In genomic region chr8:104341678-104342077, GRCm38 (mm10) we compare ENCODE assay signal across 8 mouse cellular contexts. TPM values are rescaled to one million over a fixed set of nuclear protein-coding genes. Genes with fewer than 3 reads are reported as not detected.
DNase-seq lines count a peak whose midpoint lies in the region; ATAC-seq and TF ChIP-seq lines count a peak whose summit lies in the region.
"Had no signal": no experiment of that assay in that cellular context is flagged by ENCODE, and none has a peak within 500 bp of the region (broad histone marks: within the 10 kb centered on the region; RNA-seq: fewer than 3 reads in every experiment).

No protein-coding gene starts in this region.

- no peak for TF ChIP-seq POLR2A in limb, embryonic 14.5 days (IDR thresholded peaks at IDR 0.05; ENCODE audit: borderline replicate concordance, extremely low read depth, insufficient read depth, insufficient read length)

- ATAC-seq in lung, embryonic 16.5 days (ENCODE audit: low read depth), result no peak
- ATAC-seq in forebrain, embryonic 12.5 days (ENCODE audit: low FRiP score), result 0 out of 2 replicates have a peak, but pooled peaks have one; percentile 0
- ATAC-seq in limb, embryonic 14.5 days (ENCODE audit: low FRiP score, low read depth), result no peak
- ATAC-seq in stomach, embryonic 15.5 days (ENCODE audit: insufficient read depth, low FRiP score, low read depth), result no peak
- no peak for ATAC-seq in megakaryocyte-erythroid progenitor cell, adult 5-6 weeks (replicated peaks; ENCODE audit: low FRiP score, low TSS enrichment, poor library complexity, severe bottlenecking)

- H3K9ac ChIP-seq in lung, embryonic 16.5 days (ENCODE audit: low read length), result peak overlapping the region; percentile 80; the same call in 1 of the 2 replicates
- H3K9ac ChIP-seq in forebrain, embryonic 12.5 days, result no peak overlapping the region
- peak overlapping the region; percentile 89 for H3K9ac ChIP-seq in limb, embryonic 14.5 days (ENCODE audit: low read depth, low read length, severe bottlenecking)
- no peak overlapping the region for H3K9ac ChIP-seq in stomach, embryonic 15.5 days

- peaks cover 2% of the 10 kb centered on the region; the same call in 1 of the 2 replicates for H3K36me3 ChIP-seq in lung, embryonic 16.5 days (ENCODE audit: control insufficient read depth, insufficient read depth, low read length)
- H3K36me3 ChIP-seq in forebrain, embryonic 12.5 days (replicated peaks), result peaks cover 3% of the 10 kb centered on the region
- H3K36me3 ChIP-seq in limb, embryonic 14.5 days (ENCODE audit: control insufficient read depth, insufficient read depth, low read length), result peaks cover 25% of the 10 kb centered on the region
- peaks cover 5% of the 10 kb centered on the region; the same call in 1 of the 2 replicates for H3K36me3 ChIP-seq in stomach, embryonic 15.5 days

- H3K27me3 ChIP-seq in lung, embryonic 16.5 days (ENCODE audit: control insufficient read depth, insufficient read depth, low read depth, low read length), result no peaks in the 10 kb centered on the region
- peaks cover 4% of the 10 kb centered on the region; the same call in 1 of the 2 replicates for H3K27me3 ChIP-seq in forebrain, embryonic 12.5 days
- no peaks in the 10 kb centered on the region for H3K27me3 ChIP-seq in limb, embryonic 14.5 days (ENCODE audit: control insufficient read depth, insufficient read depth, low read length)
- no peaks in the 10 kb centered on the region for H3K27me3 ChIP-seq in stomach, embryonic 15.5 days (replicated peaks)

- peak overlapping the region; percentile 44 for H3K27ac ChIP-seq in lung, embryonic 16.5 days (ENCODE audit: low read length)
- no peak overlapping the region for H3K27ac ChIP-seq in forebrain, embryonic 12.5 days
- H3K27ac ChIP-seq in limb, embryonic 14.5 days (replicated peaks; ENCODE audit: low read depth, low read length), result no peak overlapping the region
- H3K27ac ChIP-seq in stomach, embryonic 15.5 days, result peak overlapping the region; percentile 90; the same call in 1 of the 2 replicates

- peaks cover 17% of the 10 kb centered on the region for H3K4me1 ChIP-seq in lung, embryonic 16.5 days (replicated peaks; ENCODE audit: control insufficient read depth, insufficient read depth, low read length)
- peaks cover 26% of the 10 kb centered on the region for H3K4me1 ChIP-seq in forebrain, embryonic 12.5 days
- H3K4me1 ChIP-seq in limb, embryonic 14.5 days (ENCODE audit: control insufficient read depth, insufficient read depth, low read length), result peaks cover 5% of the 10 kb centered on the region
- H3K4me1 ChIP-seq in stomach, embryonic 15.5 days, result peaks cover 15% of the 10 kb centered on the region; the same call in 1 of the 2 replicates

- H3K9me3 ChIP-seq in lung, embryonic 16.5 days (ENCODE audit: control insufficient read depth, low read length), result no peaks in the 10 kb centered on the region; the same call in 1 of the 2 replicates
- H3K9me3 ChIP-seq in forebrain, embryonic 12.5 days, result 0 out of 2 replicates have a peak, but pooled peaks cover 4% of the 10 kb centered on the region
- H3K9me3 ChIP-seq in limb, embryonic 14.5 days (ENCODE audit: control insufficient read depth, low read length), result no peaks in the 10 kb centered on the region
- no peaks in the 10 kb centered on the region for H3K9me3 ChIP-seq in stomach, embryonic 15.5 days

- peak overlapping the region; percentile 81 for H3K4me2 ChIP-seq in lung, embryonic 16.5 days (ENCODE audit: low read depth, low read length)
- peak overlapping the region; percentile 82 for H3K4me2 ChIP-seq in forebrain, embryonic 12.5 days
- H3K4me2 ChIP-seq in limb, embryonic 14.5 days (replicated peaks; ENCODE audit: low read depth, low read length, severe bottlenecking), result peak overlapping the region; percentile 85
- peak overlapping the region; percentile 80 for H3K4me2 ChIP-seq in stomach, embryonic 15.5 days

- WGBS in lung, embryonic 16.5 days, result 41% methylated on average over 6 of the region's 6 CpGs
- 44% methylated on average over 6 of the region's 6 CpGs for WGBS in forebrain, embryonic 12.5 days
- 43% methylated on average over 6 of the region's 6 CpGs for WGBS in limb, embryonic 14.5 days
- 43% methylated on average over 6 of the region's 6 CpGs for WGBS in stomach, embryonic 15.5 days

- no peak for DNase-seq in lung, postnatal 4 days
- no peak for DNase-seq in limb, embryonic 14.5 days (ENCODE audit: low spot score)
- no peak for DNase-seq in adrenal gland, postnatal 25 days

- H3K4me3 ChIP-seq in lung, embryonic 16.5 days (ENCODE audit: low read length), result peak overlapping the region; percentile 63
- peak overlapping the region; percentile 59 for H3K4me3 ChIP-seq in forebrain, embryonic 12.5 days (replicated peaks)
- H3K4me3 ChIP-seq in limb, embryonic 14.5 days (replicated peaks; ENCODE audit: low read length), result peak overlapping the region; percentile 67
- H3K4me3 ChIP-seq in stomach, embryonic 15.5 days (replicated peaks), result peak overlapping the region; percentile 72

RNA-seq across cellular contexts. Expression of gene Cmtm3, which starts 2.5 kb away (rescaled TPM):
- 133 and 142 TPM in 2 replicates for polyA plus RNA-seq in lung, embryonic 16.5 days (2015; fragmentation: Nextera tagmentation; extraction: Ambion mirVana)
- polyA plus RNA-seq in forebrain, embryonic 12.5 days (2016; fragmentation: Nextera tagmentation; extraction: Ambion mirVana), result 51.3 and 59.9 TPM in 2 replicates
- polyA plus RNA-seq in limb, embryonic 14.5 days (2012; rRNA removed), result 240 and 361 TPM in 2 replicates
- 176 and 185 TPM in 2 replicates for polyA plus RNA-seq in limb, embryonic 14.5 days (2014; fragmentation: Nextera tagmentation; extraction: Ambion mirVana)
- polyA plus RNA-seq in stomach, embryonic 15.5 days (2015; fragmentation: Nextera tagmentation; extraction: Ambion mirVana), result 121 and 122 TPM in 2 replicates
- total RNA-seq in adrenal gland, postnatal 25 days (2021), result 73.6 and 85.9 TPM in 2 replicates
- total RNA-seq in megakaryocyte-erythroid progenitor cell, adult 5-6 weeks (2014; fragmentation: Nextera tagmentation), result 4.9 and 5.8 TPM in 2 replicates
- 1.4 and 7.3 TPM in 2 replicates for total RNA-seq in megakaryocyte-erythroid progenitor cell, adult 5-6 weeks (2017)

RNA-seq across cellular contexts. Expression of gene Cmtm2b, which starts 19.6 kb away (rescaled TPM):
- not detected in 2 replicates for polyA plus RNA-seq in lung, embryonic 16.5 days (2015; fragmentation: Nextera tagmentation; extraction: Ambion mirVana)
- not detected in 2 replicates for polyA plus RNA-seq in forebrain, embryonic 12.5 days (2016; fragmentation: Nextera tagmentation; extraction: Ambion mirVana)
- polyA plus RNA-seq in limb, embryonic 14.5 days (2012; rRNA removed), result not detected in 2 replicates
- not detected in 2 replicates for polyA plus RNA-seq in limb, embryonic 14.5 days (2014; fragmentation: Nextera tagmentation; extraction: Ambion mirVana)
- polyA plus RNA-seq in stomach, embryonic 15.5 days (2015; fragmentation: Nextera tagmentation; extraction: Ambion mirVana), result not detected in 2 replicates
- not detected in 2 replicates for total RNA-seq in adrenal gland, postnatal 25 days (2021)
- total RNA-seq in megakaryocyte-erythroid progenitor cell, adult 5-6 weeks (2014; fragmentation: Nextera tagmentation), result not detected in 2 replicates
- total RNA-seq in megakaryocyte-erythroid progenitor cell, adult 5-6 weeks (2017), result not detected in 2 replicates
- total RNA-seq: left cerebral cortex, postnatal 4 days had no signal

RNA-seq across cellular contexts. Expression of gene Gm11020, which starts 20.3 kb away (rescaled TPM):
- not detected in 2 replicates for polyA plus RNA-seq in lung, embryonic 16.5 days (2015; fragmentation: Nextera tagmentation; extraction: Ambion mirVana)
- not detected in 2 replicates for polyA plus RNA-seq in forebrain, embryonic 12.5 days (2016; fragmentation: Nextera tagmentation; extraction: Ambion mirVana)
- not detected in 2 replicates for polyA plus RNA-seq in limb, embryonic 14.5 days (2012; rRNA removed)
- polyA plus RNA-seq in limb, embryonic 14.5 days (2014; fragmentation: Nextera tagmentation; extraction: Ambion mirVana), result not detected in 2 replicates
- not detected in 2 replicates for polyA plus RNA-seq in stomach, embryonic 15.5 days (2015; fragmentation: Nextera tagmentation; extraction: Ambion mirVana)
- total RNA-seq in adrenal gland, postnatal 25 days (2021), result not detected in 2 replicates
- not detected in 2 replicates for total RNA-seq in megakaryocyte-erythroid progenitor cell, adult 5-6 weeks (2014; fragmentation: Nextera tagmentation)
- total RNA-seq in megakaryocyte-erythroid progenitor cell, adult 5-6 weeks (2017), result not detected in 2 replicates
- total RNA-seq: left cerebral cortex, postnatal 4 days had no signal

RNA-seq across cellular contexts. Expression of gene Cmtm1, which starts 31.7 kb away (rescaled TPM):
- not detected in 2 replicates for polyA plus RNA-seq in lung, embryonic 16.5 days (2015; fragmentation: Nextera tagmentation; extraction: Ambion mirVana)
- not detected in 2 replicates for polyA plus RNA-seq in forebrain, embryonic 12.5 days (2016; fragmentation: Nextera tagmentation; extraction: Ambion mirVana)
- polyA plus RNA-seq in limb, embryonic 14.5 days (2012; rRNA removed), result not detected in 2 replicates
- polyA plus RNA-seq in limb, embryonic 14.5 days (2014; fragmentation: Nextera tagmentation; extraction: Ambion mirVana), result not detected in 2 replicates
- polyA plus RNA-seq in stomach, embryonic 15.5 days (2015; fragmentation: Nextera tagmentation; extraction: Ambion mirVana), result not detected in 2 replicates
- total RNA-seq in adrenal gland, postnatal 25 days (2021), result 0.52 and 1.0 TPM in 2 replicates
- total RNA-seq in megakaryocyte-erythroid progenitor cell, adult 5-6 weeks (2014; fragmentation: Nextera tagmentation), result not detected in 2 replicates
- not detected in 2 replicates for total RNA-seq in megakaryocyte-erythroid progenitor cell, adult 5-6 weeks (2017)
- total RNA-seq: left cerebral cortex, postnatal 4 days had no signal

RNA-seq across cellular contexts. Expression of gene Gm45711, which starts 31.8 kb away (rescaled TPM):
- not detected in 2 replicates for polyA plus RNA-seq in lung, embryonic 16.5 days (2015; fragmentation: Nextera tagmentation; extraction: Ambion mirVana)
- not detected in 2 replicates for polyA plus RNA-seq in forebrain, embryonic 12.5 days (2016; fragmentation: Nextera tagmentation; extraction: Ambion mirVana)
- polyA plus RNA-seq in limb, embryonic 14.5 days (2012; rRNA removed), result not detected in 2 replicates
- polyA plus RNA-seq in limb, embryonic 14.5 days (2014; fragmentation: Nextera tagmentation; extraction: Ambion mirVana), result not detected in 2 replicates
- not detected in 2 replicates for polyA plus RNA-seq in stomach, embryonic 15.5 days (2015; fragmentation: Nextera tagmentation; extraction: Ambion mirVana)
- not detected in 2 replicates for total RNA-seq in adrenal gland, postnatal 25 days (2021)
- not detected in 2 replicates for total RNA-seq in megakaryocyte-erythroid progenitor cell, adult 5-6 weeks (2014; fragmentation: Nextera tagmentation)
- total RNA-seq in megakaryocyte-erythroid progenitor cell, adult 5-6 weeks (2017), result not detected in 2 replicates
- total RNA-seq: left cerebral cortex, postnatal 4 days had no signal

Comparison
In these comparisons a context has a peak if more than half of its experiments do, and no peak if none do; other contexts are left out.
1. H3K27ac ChIP-seq: peak in lung, embryonic 16.5 days (single experiment) and stomach, embryonic 15.5 days (single experiment); none in forebrain, embryonic 12.5 days (single experiment) and limb, embryonic 14.5 days (single experiment).
2. H3K9ac ChIP-seq: peak in lung, embryonic 16.5 days (single experiment) and limb, embryonic 14.5 days (single experiment); none in forebrain, embryonic 12.5 days (single experiment) and stomach, embryonic 15.5 days (single experiment).
3. Peak in every context shown above with its lines, with median percentiles within 50 percentile points of each other: H3K4me2 ChIP-seq and H3K4me3 ChIP-seq.